Mouse (Mus musculus): ENCODE data around the gene Sell.
"Not testable (repeated sequence)": the region's sequence is repeated elsewhere in the genome, so short reads cannot be mapped to it uniquely, and the experiment has no call there.

Gene Sell

GRCm38 (mm10) chr1:164061925-164062324, at the start of gene Sell:
TSS of gene Sell (plus strand) at chr1:164061982.
- no peak for DNase-seq (ENCODE audit: low read depth)

GRCm38 (mm10) chr1:164014616-164015015, 47.2 kb upstream of the Sell start:
- DNase-seq (ENCODE audit: low read depth), result no peak

DNA sequence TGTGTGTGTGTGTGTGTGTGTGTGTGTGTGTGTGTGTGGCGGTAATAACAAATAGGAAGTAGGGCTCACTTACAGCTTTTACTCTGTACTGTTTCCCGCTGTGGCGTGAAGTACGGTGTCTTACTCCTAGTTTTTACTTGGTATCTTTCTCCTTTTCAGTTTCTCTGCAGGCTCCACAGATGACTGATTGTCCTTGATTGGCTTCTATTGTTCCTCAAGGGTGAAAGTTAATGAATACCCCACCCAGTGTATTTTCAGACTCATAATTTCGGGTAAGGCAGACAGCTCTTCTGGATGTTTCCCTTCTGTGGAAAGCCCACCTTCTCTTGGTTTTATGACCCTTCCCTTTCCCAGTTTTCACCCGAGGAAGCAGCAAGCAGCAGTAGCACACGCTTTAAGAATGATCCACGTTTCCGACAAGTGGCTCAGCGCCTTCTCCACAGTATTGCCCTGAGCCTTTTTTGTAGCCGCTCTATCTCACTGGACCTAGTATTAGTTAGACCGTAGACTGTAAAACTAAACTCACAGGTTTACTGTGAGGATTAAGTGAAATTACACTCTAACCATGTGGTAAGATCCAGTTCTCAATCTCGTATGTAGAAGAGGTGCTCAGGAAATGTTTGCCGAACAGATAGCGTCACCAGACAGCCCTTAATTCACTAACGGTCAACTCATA, 43.4 kb upstream of the Sell start:
- no peak for DNase-seq (ENCODE audit: low read depth)

- no peak for DNase-seq (ENCODE audit: low read depth)
Observed at GRCm38 (mm10) chr1:164019789-164020188, 42.0 kb upstream of the Sell start.

GRCm38 (mm10) chr1:164020746-164021145, 41.0 kb upstream of the Sell start:
- not testable (repeated sequence) for DNase-seq (ENCODE audit: low read depth)

DNA sequence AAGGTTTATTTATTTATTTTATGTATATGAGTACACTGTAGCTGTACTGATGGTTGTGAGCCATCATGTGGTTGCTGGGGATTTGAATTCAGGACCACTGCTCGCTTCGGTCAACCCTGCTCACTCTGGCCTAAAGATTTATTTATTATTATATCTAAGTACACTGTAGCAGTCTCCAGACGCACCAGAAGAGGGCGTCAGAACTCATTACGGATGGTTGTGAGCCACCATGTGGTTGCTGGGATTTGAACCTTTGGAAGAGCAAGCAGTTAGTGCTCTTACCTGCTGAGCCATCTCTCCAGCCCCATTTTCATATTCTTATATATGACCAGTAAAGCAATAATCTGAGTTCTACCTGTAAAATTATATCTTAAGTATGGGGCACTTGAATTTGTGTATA, 39.7 kb upstream of the Sell start:
- not testable (repeated sequence) for DNase-seq (ENCODE audit: low read depth)

DNA sequence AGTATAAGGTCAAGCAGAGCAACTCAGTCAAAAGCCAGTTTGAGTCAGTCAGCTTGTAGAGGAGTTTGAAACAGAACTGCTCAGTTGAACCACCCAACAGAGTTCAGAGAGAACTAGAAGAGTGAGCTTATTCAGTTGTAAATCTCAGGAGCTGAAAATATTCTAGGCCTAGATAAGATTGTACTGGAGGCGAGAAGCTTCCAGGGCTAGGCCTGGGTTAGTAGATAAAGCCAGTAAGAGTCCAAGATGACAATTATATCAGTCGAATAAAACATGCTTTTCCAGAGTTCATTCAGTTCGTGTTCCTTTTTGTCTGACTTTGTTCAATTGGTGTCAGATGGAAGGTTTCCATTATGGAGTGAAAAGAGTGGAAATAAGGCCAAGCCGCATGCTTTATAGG, 36.1 kb upstream of the Sell start:
- no peak for DNase-seq (ENCODE audit: low read depth)

DNA sequence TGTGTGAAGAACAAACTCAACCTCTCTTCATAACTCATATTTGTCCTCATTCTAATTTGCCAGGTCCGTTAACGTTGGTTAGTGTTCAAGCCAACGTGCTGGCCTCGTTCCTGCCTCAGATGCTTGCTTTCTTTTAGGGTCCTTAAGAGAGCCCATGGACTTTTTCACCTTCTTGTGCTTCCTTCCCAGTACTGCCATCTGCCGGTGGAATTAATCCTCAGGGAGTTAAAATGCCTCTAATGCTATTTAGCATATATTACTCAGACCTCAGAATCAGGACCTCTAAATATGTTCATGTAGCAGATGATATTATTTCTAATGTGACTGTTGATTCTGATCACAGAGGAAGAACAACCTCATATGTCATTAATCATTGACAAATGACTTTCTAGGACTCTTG, 34.4 kb upstream of the Sell start:
- peak; percentile 16 for DNase-seq (ENCODE audit: low read depth)

DNA sequence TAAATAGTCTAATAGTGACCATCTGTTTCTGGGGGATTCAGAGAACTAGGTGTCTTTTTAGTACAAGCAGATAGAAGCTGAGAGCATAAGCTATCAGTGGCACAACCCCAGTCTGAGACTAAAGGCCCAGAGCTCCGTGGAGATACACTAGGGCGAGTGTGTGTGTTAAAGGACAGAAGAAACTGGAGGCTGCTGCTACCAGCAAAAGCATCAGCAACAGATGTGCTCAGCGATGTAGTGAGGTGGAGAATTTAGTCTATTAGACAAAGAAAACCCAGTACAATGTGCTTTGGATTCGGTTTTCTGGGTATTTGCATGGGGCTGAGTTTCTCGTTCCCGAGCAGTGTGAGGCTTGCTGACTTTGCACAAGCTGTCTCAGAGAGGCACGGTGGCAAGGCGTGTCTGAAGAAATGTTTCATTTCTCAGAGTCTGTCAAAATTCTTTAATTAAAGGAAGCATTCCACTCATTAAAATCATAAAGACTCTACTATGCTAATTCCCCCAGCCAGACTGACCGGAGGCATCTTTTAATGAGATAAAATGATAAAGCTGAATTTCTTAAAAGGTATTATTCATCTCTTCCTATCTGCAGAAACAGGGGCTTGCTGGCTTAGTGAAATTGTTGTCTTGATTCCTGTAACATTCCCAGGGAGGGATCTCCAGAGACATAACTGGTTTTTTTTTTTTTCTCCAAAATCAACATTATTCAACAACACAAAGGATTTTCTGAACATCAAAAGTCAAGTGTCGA, 21.2 kb upstream of the Sell start:
- DNase-seq (ENCODE audit: low read depth), result no peak

DNA sequence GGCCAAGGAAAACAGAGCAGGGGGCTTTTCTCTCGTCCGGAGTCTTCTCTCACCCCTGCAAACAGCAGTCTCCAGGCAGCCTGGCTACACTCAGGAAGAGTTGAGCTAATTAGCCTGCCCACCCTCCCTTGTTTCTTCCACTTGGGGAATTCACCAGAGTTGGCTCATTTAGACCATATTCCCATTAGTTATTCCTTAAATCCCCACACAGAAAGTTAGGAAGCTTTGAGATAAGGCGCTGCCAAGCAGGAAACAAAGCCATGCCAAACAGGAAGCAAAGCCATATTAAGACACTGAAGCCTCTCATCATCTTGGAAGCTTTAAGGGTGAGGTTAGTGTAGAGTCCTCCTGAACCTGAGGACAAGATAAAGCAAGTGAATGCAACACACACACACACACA, 18.2 kb upstream of the Sell start:
- DNase-seq (ENCODE audit: low read depth), result no peak

DNA sequence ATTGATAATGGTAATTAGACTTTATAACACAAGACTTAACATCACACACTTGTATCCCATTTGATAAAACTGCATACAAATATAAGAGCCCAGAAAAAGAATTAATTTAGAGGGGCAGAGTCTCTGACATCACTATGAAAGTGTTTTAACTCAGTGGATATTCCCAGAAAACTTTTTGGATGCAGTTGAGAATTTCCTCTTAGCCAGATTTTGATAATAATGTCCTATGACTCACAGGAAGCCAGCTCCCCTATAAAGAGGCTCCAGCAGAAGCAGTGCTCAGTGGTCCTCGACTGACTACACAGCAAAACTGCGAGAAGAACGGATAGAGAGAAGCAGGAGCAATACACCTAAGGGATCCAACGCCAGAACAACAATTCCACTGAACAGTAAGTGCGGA, 13.8 kb upstream of the Sell start, which contains the start of gene Sele:
Gene Sele, plus strand, starts transcription at position 301 of the 400 bp plus-strand sequence.
- DNase-seq (ENCODE audit: low read depth), result no peak

- no peak for DNase-seq (ENCODE audit: low read depth)
Observed at GRCm38 (mm10) chr1:164053561-164053960, 8.2 kb upstream of the Sell start.

DNA sequence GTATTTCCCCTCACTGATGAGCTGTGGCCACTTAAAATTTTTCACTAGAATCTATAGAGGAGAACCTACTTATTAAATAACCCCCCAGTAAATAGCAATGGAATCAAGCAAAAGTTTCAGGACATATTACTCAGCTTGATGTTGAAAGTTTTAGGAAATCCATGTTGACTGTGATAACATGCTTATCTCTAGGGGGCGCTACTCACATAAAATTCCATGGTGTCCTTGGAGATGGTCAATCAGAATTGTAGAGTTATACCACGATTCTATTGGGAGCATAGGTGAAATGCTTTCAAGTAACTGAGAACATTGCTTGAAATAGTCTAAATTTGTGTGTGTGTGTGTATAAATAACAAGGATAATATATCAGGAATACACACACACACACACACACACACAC, 7.0 kb upstream of the Sell start:
- DNase-seq (ENCODE audit: low read depth), result no peak

DNA sequence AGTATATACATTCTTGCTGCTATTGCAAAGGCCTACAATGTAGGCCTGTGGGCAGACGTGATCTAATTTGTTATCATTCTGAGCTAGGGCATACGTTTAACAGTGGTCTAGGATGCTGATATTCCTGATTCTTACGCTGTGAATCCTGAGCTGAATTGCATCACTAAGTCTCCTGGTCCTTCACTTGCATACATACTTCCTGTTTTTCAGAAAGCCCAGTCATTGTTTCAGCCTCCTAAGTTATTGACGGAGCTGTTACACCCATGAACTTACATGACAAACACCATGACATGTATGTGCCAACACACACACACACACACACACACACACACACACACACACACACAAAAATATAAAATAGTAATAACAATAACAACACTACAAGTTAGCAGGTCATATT, 1.7 kb upstream of the Sell start:
- no peak for DNase-seq (ENCODE audit: low read depth)

- peak; percentile 49 for DNase-seq (ENCODE audit: low read depth)
Observed at GRCm38 (mm10) chr1:164061278-164061677, 504 bp upstream of the Sell start.

- no peak for DNase-seq (ENCODE audit: low read depth)
Observed at GRCm38 (mm10) chr1:164062856-164063255, 1.1 kb downstream of the Sell start.

DNA sequence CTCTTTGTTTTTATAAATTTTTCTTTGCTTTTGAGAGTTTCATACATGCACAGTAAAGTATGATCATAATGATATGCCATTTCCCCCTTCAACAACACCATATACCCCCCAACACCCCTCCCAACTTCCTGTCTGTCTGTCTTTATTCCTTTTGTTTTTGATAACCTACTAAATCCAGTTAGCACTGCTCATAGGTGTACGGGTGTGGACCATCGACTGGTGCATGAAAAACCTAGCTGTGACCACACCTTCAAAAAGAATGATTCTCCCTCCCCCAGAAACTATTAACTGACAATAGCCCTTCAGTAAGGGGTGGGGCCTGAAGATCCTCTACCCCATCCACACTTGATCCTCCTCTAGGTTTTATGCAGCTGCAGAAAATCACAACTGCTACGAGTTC, 2.0 kb downstream of the Sell start:
- DNase-seq (ENCODE audit: low read depth), result no peak

GRCm38 (mm10) chr1:164069261-164069660, 7.5 kb downstream of the Sell start:
- no peak for DNase-seq (ENCODE audit: low read depth)

GRCm38 (mm10) chr1:164070461-164070860, 8.7 kb downstream of the Sell start:
- no peak for DNase-seq (ENCODE audit: low read depth)

DNA sequence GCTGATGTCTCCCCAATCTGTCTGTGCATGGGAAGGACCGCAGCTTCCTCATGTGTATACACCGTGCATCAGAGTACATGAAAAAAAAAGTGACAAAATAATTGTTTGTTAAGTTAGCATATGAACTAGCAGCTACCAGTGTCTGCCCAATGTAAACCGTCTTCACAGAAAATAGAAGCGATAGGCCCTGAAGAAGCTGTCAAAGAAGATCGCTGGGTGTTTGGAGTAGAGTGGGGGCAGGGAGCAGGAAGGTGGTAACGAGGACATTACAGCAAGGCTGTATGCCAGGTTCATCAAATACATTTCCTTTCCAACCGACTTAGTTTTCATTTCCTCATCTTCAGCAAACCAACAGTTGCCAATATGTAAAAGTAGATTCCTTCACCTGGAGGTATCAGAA, 9.3 kb downstream of the Sell start:
- DNase-seq (ENCODE audit: low read depth), result no peak

GRCm38 (mm10) chr1:164072001-164072400, 10.2 kb downstream of the Sell start:
- DNase-seq (ENCODE audit: low read depth), result no peak

DNA sequence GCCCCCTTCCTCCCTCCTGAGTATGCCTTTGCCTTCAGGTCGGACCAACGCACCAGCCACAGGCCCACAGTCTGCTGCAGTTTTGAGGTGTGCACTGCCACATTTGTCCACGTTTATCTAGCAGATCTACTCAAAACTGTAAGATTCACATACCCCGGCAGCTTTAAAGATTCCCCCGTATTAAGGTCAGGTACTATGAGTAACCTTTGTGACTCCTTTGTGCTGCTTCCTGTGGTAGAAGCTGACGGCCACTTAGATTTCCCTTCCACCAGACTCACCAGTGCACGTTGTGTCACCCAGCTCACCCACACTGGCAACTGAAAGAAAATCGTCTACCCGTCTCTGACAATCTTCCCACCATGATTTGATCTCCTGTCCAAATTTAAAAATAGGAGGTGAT, 11.3 kb downstream of the Sell start:
- DNase-seq (ENCODE audit: low read depth), result no peak

GRCm38 (mm10) chr1:164073803-164074202, 12.0 kb downstream of the Sell start:
- DNase-seq (ENCODE audit: low read depth), result no peak
